Mouse (Mus musculus) cerebellum, postnatal 10 days (tissue): Measurements from ENCODE around the gene Ehmt1.
"Not testable (repeated sequence)": the region's sequence is repeated elsewhere in the genome, so short reads cannot be mapped to it uniquely, and the experiment has no call there.

Experiments
- DNase-seq, 2 experiments: peaks; one replicate each; pipeline ENCODE4 v3.0.0; 2021; ENCODE audit warnings: mixed read lengths in 2 of 2

Ehmt1 gene

DNA sequence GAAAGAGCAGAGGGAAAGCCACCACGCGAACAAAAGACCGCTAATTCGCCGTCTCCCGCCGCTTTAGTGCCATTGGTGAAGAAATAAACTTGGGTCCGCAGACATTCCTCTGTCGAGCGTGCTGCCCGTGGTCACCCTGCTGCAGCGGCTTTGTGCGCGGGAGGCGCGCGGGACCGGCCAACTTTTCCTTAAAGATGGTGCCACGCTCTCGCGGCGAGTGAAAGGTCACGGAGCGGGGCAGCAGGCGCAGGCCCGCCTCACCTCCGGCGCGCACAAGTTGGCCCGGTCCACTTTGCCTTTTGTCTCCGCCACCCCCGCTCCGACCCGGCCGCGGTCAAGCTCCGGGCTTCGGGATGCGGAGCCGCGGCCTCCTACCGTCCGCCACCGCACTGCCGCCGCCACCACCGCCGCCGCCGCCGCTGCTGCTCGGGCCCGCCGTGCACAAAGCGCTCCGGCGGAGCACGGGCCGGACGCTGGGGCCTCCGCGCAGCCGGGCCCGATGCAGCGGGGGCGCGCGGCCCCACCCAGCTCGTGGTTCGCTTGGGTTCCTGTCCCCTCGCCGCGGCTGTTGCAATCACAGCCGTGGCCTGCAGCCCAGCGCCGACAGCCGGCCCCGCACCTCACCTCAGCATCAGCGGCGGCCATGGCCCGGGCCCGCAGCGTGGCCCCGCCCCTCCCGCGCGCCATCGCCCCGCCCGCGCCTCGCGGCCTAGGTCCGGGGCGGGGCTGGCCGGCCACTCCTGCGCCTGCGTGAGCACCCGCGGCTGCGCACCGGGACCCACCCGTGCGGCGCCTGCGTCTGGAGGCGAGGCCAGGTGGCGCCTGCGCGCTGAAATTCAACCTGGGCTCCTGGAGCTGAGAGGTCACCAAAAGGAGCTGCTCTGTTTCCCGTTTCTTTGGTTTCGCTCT, at the start of gene Ehmt1:
Gene Ehmt1 (minus strand): TSS at position 685 of the 909 bp plus-strand sequence.
- peak; percentile 96 to 98 for DNase-seq

DNA sequence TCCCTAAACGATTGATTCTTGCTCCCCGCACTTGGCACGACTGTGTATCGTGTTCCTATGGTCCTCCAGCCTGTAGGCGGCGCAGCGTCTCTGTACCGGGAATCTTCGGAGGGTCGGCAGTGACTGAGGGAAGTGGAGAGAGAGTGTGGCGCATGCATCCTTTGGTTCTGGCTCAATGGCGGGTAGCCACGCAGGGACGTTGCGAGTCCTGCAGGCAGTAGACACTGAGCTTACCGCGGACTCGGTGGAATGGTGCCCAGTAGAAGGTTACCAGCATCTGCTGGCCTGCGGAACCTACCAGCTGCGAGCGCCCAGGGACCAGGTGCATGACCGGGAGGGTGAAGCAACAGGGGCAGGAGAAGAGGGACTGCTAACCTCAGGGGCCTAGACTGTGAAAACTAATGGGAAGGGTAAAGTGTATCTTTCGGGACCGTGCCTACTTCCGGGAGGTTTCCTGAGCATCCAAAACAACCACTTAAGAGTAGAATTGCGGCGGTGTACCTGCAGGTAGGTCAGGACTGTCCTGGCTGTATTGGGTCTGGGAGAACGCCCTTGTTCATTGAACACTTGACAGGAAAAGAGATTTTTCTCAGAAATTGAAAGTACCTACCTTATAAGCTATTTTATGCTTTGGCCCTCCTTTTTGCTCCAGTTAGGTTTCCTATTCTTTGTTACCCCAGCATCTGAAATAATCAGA, 43.0 kb upstream of the Ehmt1 start, which contains the start of gene Dph7:
Gene Dph7 (plus strand): TSS at position 97 of the 697 bp plus-strand sequence.
- DNase-seq, result peak; percentile 95

DNA sequence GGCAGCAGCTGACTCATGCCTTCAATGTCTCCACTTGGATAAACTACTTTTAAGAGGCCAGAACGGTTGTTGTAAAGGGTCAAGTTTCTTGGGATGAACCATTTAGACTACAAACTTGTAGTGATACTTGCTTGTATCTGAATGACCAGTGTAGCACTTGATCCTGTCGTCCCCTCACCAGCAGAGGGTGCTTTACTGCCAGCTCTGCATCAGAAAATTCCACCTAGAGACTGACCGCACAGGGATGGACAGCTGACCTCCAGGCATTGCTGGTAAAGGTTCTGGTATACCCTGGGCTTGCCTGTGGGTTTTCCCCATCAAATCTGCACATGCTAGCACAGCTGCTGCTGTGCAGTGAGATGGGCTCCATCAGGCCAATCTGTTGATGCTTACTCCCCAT, 41.5 kb upstream of the Ehmt1 start:
- DNase-seq, result peak; percentile 55 to 60

DNA sequence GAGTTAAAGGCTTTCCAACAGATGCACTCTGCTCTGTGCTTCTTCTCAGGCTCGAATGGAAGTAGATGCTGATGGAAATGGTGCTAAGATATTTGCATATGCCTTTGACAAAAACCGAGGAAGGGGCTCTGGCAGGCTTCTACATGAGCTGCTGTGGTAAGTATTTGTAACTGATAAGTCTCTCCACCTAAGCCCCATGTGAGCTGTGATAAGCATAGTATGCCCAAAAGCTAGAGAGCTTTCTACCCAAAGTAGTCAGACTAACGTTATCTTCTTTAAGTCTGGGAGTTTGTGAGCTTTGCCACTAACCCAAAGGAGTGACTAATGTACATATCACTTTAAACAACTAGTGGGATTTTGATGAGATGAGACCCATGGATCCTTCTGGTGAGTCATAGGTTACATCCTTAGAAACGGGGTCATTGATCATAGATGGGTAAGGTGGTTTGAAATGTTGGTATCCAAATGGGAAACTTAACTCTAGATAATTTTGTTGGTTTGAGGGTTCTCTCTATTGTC, 33.2 kb upstream of the Ehmt1 start:
- no peak for DNase-seq

DNA sequence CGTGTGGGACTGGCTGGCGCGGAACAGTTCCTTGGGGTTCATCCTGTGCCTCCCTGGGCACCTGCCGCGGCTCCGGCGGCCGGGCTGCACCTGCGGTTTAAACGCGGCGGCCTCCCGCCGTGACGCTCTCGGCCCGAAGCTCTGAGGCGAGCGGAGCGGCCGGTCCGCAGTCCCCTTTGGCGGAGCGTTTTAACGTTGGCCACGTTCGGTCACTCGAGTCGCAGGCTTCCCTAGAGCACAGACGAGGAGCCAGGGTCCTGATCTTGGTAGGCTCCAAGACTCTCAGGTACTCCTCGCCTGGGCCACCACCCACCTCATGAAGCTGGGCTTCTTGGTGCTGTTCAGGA, 30.7 kb upstream of the Ehmt1 start:
- peak in 1 of 2 experiments; percentile 41 for DNase-seq

DNA sequence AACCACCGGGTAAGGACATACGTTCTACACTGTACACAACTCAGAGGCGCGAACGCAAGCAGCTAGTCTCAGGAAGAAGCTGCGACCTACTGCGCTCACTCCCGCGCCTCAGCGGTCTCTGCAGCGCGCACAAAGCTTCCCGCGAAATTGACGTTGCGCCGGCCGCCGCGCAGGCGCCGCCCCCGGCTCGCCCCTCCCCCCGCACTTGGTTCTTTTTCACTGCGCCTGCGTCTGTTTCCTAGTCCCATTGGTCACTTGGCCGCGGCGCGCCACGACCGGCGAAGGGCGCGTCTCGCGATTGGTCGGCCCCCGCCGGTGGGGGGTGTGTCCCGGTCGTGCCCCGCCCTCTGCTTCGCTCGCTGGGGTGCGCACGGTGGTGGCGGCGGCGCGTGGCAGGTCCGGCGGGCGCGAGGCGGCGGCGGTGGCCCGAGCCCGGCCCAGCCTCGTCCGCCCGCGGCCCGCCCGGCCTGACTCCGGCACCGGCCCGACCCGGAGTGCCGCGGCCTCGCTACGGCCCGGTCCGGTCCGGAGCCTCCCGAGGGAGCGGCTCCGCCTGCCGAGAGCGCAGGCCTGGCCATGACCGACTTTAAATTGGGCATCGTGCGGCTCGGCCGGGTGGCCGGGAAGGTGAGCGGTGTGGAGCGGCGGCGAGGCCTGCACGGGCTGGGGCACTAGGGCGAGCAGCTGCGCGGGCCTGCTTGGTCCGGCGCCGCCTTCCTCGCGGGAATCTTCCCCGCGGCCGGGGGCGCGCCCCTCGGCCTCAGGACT, 30.2 kb upstream of the Ehmt1 start, which contains the start of gene Zmynd19:
Gene Zmynd19 (plus strand): TSS at position 372 of the 768 bp plus-strand sequence.
- peak; percentile 100 for DNase-seq

DNA sequence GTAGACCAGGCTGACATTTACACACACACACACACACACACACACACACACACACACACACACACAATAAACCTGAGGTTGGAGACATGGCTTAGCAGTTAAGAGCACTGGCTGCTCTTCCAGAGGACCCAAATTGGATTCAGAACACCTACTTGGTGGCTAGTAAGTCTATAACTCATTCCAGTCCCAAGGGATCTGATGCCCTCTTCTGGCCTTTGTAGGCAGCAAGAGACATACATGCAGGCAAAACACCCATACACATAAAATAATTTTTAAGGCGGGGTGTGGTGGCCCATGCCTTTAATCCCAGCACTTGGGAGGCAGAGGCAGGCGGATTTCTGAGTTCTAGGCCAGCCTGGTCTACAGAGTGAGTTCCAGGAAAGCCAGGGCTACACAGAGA, 24.9 kb upstream of the Ehmt1 start:
- DNase-seq, result not testable (repeated sequence)

DNA sequence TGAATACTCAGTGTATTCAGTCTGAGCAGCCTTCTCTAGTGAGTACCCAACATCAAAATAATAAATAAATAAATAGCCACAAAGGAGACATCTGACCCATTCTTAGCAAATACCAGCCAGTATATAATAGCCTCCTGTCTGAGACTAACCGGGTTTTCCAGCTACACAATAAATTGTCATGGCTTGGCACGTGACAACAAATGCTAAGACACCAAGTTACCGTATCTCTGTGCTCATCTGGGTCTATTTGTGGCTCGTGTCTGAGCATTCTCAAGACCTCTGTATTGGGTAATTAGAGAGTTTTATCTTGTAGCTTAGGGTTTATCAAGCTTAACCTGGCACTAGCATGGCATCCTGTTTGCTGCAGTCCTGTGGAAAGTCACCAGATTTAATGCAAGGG, 22.7 kb upstream of the Ehmt1 start:
- DNase-seq, result no peak

DNA sequence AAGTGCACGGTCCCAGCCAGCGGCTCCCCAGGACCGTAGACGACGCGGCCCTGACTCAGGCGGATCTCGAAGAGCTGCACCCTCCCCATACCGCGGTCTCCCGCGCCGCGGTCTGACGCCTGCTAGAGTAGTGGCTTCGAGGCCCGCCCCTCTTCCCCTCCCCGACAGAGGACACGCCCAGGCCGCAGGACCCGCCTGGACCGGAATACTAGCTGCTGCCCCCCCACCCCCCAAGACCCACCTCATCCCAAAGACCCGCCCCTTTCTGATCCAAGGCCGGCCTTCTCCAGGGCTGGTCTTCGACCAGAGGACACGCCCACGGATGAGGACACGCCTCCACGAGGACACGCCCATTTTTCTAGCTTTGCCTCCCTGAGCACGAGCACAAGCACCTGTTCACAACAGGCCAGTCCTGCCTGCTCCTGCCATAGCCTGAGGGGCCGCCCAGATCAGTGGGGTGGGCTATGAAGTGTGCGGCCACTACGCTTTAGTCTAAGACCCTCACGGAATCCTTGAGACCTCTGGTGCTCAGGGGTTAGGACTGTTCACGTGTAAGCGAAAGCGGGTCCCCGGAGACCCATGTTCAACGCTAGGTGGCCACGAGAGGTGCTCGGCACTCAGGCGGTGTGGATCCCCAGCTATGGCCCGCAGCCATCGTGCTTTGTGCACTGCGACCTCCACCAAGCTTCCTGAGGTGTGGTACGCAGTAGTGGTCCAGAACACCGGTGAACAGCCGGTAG, 15.8 kb upstream of the Ehmt1 start, which contains the start of gene Arrdc1:
Gene Arrdc1 (minus strand): TSS at position 196 of the 740 bp plus-strand sequence.
- peak; percentile 90 to 92 for DNase-seq

DNA sequence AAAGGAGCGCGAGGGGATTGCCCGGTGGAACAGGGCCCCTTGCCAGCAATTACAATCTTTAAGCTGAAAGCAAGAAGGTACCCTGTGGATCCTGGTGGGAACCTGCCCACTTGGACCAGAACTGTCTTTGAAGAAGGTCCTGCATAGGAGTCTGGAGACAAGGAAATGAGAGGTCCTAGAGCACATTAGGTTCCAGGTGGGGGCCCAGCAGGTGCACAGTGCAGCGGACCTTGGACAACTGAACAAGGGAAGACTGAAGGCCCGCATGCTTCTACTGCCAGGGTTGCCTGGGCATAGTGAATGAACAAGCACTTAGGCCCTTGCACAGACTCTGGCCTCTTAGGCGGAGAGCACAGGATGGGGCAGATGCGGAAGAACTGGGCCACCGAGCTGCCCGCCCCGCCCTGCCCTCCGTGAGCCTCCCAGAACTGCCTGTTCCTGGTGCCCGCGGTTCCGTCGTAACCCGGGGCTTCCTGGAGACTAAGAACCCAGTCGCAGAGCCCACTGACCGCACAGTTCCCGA, 15.1 kb upstream of the Ehmt1 start:
- DNase-seq, result peak; percentile 54 to 60

DNA sequence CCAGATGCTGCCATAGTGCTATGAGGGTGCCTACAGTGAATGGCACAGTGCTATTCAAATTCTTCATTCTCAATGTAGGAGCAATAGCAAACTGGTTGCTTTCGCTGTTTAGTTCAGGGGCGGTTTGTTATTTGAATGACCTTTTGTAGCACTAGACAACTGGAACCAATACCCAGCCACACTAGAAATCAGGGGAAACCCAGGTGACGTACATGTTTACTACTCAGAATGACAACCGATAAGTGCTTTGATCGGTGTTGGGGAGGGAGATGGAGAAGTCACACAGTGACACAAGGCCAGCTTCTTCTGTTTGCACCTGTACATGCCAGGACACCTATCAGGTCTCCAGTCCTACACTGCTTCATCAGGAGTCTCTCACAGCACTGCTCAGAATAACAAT, 10.2 kb upstream of the Ehmt1 start:
- no peak for DNase-seq

DNA sequence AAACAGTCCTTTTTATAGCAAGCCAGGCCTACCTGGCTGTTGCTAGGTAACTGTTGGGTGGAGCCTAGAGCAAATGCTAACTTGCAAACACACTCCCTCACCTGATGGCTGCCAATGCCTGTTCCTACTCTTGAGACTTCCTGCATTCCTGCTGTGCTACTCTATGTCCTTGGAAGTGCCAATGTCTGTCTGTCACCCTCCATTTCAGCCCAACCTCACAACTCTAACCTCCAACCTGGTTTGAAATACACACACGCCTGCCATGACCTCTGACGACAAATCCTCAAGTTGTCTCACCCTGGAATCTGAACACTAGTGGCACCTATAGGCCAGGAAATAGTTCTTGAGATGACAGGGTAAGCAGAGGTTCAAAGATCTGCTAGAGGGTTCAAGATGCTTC, 9.7 kb upstream of the Ehmt1 start:
- DNase-seq, result no peak

DNA sequence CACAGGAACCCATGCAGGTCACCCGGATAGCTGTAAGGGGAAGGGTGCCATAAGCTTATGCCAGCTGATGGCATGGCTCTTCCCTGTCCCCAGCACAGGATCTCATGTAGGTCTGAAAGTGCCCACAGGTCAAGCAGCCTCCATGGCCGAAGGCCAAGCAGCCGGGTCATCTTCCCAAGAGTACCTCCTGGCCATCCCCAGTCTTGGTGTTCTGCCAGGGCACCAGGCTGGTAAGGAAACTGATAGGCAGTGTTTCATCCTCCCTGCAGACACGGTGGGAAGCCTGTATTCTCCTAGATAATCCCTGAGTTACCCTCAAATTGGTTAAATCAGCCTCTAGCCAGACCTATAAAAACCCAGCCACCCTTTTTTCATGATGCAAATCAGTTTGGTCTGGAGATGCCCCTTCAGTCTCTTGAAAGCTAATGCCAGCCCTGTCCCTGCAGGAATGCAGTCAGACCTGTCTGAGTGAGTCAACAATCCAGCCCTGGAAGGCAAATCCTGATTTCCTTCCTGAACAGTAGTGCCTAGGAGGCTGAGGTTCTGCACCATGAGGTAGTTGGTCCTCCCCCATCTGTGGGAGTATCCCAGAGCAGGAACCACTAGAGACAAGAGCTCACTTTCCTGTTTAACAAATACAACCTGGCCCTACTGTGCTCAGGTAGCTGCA, 8.5 kb upstream of the Ehmt1 start:
- DNase-seq, result peak; percentile 53

DNA sequence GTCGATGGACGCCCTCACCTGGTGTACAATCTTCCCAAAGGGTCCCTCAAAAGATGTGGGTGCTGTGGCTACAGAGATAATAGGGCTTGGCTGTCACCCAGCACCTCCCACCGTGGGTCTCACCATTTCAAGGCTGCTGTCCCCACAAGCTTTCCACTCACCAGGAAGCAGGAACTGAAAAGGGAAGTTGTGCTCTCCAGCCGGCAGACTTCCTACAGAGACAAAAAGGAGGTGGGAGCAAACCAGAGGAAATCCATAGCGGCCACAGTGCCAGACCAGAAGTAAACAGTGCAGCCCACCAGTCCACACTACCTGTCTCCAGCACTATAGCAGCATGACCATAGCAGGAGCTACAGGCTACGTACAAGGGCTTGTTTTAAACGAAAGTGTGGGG, 7.5 kb upstream of the Ehmt1 start:
- DNase-seq, result no peak

DNA sequence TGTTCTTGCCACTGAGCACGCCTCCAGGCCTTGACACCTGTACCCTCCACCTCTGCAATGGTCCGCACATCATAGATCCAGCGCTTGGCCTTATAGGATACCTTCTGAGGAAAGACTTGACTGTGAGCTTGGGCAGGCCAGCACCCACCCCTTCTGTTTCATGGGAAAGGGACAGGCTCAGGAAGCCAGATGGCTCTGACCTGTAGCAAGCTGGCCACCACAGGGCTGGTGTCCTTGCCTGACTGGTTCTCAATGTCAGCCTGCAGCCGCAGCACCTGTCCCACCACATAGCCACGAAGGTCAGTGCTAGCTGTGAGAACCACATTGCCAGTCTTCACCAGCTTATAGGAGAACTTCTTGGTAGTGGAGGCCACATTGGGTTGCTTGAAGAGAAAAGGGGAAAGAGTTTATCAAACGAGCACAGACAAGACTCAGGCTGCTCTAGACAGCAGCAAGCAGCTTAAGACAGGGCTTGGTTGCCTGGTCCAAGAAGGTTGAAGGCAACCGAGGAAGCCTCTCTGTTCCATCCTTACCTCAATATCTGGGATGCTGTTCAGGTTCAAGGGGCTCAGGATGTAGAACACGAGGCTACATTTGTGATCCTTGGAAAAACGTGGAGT, 7.0 kb upstream of the Ehmt1 start:
- DNase-seq, result no peak

DNA sequence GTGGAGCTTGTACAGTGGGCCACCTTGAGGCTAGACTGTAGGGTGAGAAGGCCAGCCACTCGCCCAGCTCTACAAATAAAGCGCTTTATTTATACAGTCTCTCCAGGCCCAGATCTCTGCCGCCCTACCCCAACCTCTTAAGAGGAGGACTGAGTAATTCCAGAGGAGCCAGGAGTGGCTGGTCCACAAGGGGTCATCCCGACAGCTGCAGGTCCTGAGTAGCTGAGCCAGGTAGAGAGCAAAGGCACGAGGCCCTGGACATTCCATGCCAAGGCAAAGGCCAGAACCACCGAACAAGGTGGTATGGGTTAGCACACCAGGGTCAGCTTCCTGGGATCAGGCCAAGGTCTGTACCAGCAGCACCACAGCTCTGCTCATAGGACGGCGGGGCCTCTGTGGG, 5.9 kb upstream of the Ehmt1 start:
- DNase-seq, result no peak

DNA sequence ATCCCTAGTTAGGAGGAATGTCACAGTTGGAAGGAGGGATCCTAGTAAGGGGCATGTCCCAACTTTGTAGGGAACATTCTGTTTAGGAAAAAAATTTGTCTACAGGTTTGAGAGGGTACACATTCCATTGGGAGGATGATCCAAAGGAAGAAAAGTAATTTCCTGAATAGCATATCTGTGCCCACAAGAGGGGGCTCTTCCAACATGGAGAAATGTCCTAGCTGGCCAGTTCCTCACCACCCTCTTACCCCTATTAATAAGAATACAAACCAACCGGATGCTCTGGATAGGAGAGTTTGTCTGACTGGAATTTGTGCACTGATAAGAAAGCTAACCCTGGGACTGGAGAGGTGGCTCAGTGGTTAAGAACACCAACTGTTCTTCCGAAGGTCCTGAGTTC, 4.1 kb upstream of the Ehmt1 start:
- peak; percentile 31 to 51 for DNase-seq

DNA sequence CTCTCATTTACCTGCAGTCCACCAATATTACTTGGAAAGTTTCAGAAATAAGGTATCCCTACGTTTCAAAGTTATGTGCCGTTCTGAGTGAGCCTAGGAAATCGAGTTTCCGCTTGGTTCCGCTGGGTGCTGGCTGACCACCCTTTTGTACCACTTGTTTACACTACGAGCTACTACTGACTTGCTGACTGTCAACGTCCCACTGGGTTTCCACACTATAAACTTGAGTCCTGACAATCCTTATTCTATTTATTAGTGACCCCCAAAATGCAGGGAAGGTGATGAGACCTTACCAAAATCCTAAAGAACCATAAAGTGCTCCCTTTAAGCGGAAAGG, 393 bp upstream of the Ehmt1 start:
- DNase-seq, result no peak

DNA sequence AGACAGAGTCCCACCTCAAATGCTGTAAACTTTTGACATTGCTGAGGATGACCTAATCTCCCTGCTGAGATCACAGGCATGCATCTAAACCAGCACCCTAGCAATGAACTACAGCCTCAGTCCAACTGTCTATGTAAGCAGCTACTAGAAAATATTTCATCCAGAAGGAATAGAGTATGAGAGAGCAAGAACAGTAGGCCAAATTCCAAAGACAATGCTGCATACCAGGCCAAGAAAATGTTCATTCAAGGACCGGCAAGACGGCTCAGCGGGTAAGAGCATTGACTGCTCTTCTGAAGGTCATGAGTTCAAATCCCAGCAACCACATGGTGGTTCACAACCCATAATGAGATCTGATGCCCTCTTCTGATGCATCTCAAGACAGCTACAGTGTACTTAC, 4.7 kb downstream of the Ehmt1 start:
- DNase-seq, result no peak

DNA sequence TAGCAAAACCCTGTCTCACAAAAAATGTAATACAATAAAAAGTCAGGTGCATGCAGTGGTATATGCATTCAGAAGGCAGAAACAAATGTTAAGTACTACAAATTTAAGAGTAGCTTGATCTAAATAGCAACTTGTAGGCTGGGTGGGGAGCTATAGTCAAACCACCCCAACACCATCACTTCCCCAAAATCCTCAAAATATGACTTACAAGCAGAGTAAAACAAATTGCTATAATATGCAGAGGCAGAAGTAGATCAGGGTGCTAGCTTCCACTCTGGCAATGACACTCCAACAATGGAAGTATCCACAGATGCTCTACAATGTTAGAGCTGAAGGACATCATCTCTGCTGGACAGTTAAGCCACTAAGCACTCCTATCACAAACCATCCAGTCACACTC, 6.8 kb downstream of the Ehmt1 start:
- DNase-seq, result no peak

DNA sequence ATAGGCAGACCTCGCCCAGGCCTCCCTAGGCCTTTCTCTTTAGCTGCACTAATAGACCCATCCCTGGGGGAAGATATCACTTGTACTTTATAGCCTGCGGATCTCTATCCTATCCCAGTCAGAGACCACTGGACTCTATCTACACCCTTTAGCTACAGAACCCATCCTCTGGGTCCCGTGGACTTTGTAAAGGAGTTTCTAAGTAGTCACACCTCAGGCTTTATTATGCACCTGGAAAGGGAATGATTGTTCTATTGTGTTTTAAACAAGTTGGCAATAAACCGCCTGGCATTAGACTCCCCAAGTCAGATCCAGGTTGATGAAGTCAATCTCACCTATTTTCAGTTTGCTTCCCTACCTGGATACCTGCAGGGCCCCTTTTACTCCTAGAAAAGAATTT, 7.2 kb downstream of the Ehmt1 start:
- DNase-seq, result no peak
